In genomic region chr4:58288753-58289152, GRCm38 (mm10) we compare ENCODE assay signal across 9 mouse cellular contexts. TPM values are rescaled to one million over a fixed set of nuclear protein-coding genes. Genes with fewer than 3 reads are reported as not detected.
DNase-seq lines count a peak whose midpoint lies in the region; ATAC-seq and TF ChIP-seq lines count a peak whose summit lies in the region.
"Had no signal": no experiment of that assay in that cellular context is flagged by ENCODE, and none has a peak within 500 bp of the region (broad histone marks: within the 10 kb centered on the region; RNA-seq: fewer than 3 reads in every experiment).

No protein-coding gene starts in this region.

- no peaks in the 10 kb centered on the region for H3K9me3 ChIP-seq in embryonic facial prominence, embryonic 12.5 days
- H3K9me3 ChIP-seq in embryonic facial prominence, embryonic 10.5 days = no peaks in the 10 kb centered on the region
- no peaks in the 10 kb centered on the region for H3K9me3 ChIP-seq in limb, embryonic 14.5 days (ENCODE audit: control insufficient read depth, low read length)
- no peaks in the 10 kb centered on the region for H3K9me3 ChIP-seq in midbrain, embryonic 11.5 days (ENCODE audit: control insufficient read depth, low read length)
- no peaks in the 10 kb centered on the region for H3K9me3 ChIP-seq in midbrain, embryonic 14.5 days (ENCODE audit: control insufficient read depth, low read length)
- H3K9me3 ChIP-seq: hindbrain, embryonic 13.5 days had no signal

- WGBS in embryonic facial prominence, embryonic 12.5 days = 83% methylated on average over 5 of the region's 5 CpGs
- 86% methylated on average over 5 of the region's 5 CpGs for WGBS in embryonic facial prominence, embryonic 10.5 days
- WGBS in limb, embryonic 14.5 days = 73% methylated on average over 5 of the region's 5 CpGs
- 88% methylated on average over 5 of the region's 5 CpGs for WGBS in midbrain, embryonic 11.5 days
- WGBS in midbrain, embryonic 14.5 days = 88% methylated on average over 5 of the region's 5 CpGs

- H3K27me3 ChIP-seq in embryonic facial prominence, embryonic 12.5 days = no peaks in the 10 kb centered on the region
- no peaks in the 10 kb centered on the region for H3K27me3 ChIP-seq in embryonic facial prominence, embryonic 10.5 days (replicated peaks; ENCODE audit: low read depth, poor library complexity, severe bottlenecking)
- no peaks in the 10 kb centered on the region for H3K27me3 ChIP-seq in limb, embryonic 14.5 days (ENCODE audit: control insufficient read depth, insufficient read depth, low read length)
- H3K27me3 ChIP-seq in midbrain, embryonic 11.5 days (ENCODE audit: control insufficient read depth, insufficient read depth, low read length) = no peaks in the 10 kb centered on the region
- no peaks in the 10 kb centered on the region for H3K27me3 ChIP-seq in midbrain, embryonic 14.5 days (ENCODE audit: control insufficient read depth, insufficient read depth, low read length)
- H3K27me3 ChIP-seq: hindbrain, embryonic 13.5 days had no signal

- H3K9ac ChIP-seq in embryonic facial prominence, embryonic 12.5 days = no peak overlapping the region
- H3K9ac ChIP-seq in limb, embryonic 14.5 days (ENCODE audit: low read depth, low read length, severe bottlenecking) = no peak overlapping the region
- no peak overlapping the region for H3K9ac ChIP-seq in midbrain, embryonic 11.5 days (ENCODE audit: low read length)
- H3K9ac ChIP-seq in midbrain, embryonic 14.5 days (replicated peaks; ENCODE audit: low read length) = no peak overlapping the region
- H3K9ac ChIP-seq: hindbrain, embryonic 13.5 days had no signal

- H3K36me3 ChIP-seq in embryonic facial prominence, embryonic 12.5 days = no peaks in the 10 kb centered on the region
- H3K36me3 ChIP-seq in embryonic facial prominence, embryonic 10.5 days (replicated peaks) = no peaks in the 10 kb centered on the region
- H3K36me3 ChIP-seq in limb, embryonic 14.5 days (ENCODE audit: control insufficient read depth, insufficient read depth, low read length) = no peaks in the 10 kb centered on the region
- no peaks in the 10 kb centered on the region for H3K36me3 ChIP-seq in midbrain, embryonic 11.5 days (ENCODE audit: control insufficient read depth, insufficient read depth, low read length)
- no peaks in the 10 kb centered on the region for H3K36me3 ChIP-seq in midbrain, embryonic 14.5 days (ENCODE audit: control insufficient read depth, insufficient read depth, low read length)
- H3K36me3 ChIP-seq: hindbrain, embryonic 13.5 days had no signal

- no peak overlapping the region for H3K4me3 ChIP-seq in embryonic facial prominence, embryonic 12.5 days
- H3K4me3 ChIP-seq in embryonic facial prominence, embryonic 10.5 days = no peak overlapping the region
- H3K4me3 ChIP-seq in limb, embryonic 14.5 days (replicated peaks; ENCODE audit: low read length) = no peak overlapping the region
- H3K4me3 ChIP-seq in midbrain, embryonic 11.5 days (ENCODE audit: low read depth, low read length) = no peak overlapping the region
- H3K4me3 ChIP-seq in midbrain, embryonic 14.5 days (replicated peaks; ENCODE audit: low read depth, low read length) = no peak overlapping the region
- H3K4me3 ChIP-seq: hindbrain, embryonic 13.5 days had no signal

- H3K27ac ChIP-seq in embryonic facial prominence, embryonic 12.5 days = 0 out of 2 replicates have a peak overlapping the region, but pooled peaks have one; percentile 17
- H3K27ac ChIP-seq in embryonic facial prominence, embryonic 10.5 days (replicated peaks) = no peak overlapping the region
- no peak overlapping the region for H3K27ac ChIP-seq in limb, embryonic 14.5 days (replicated peaks; ENCODE audit: low read depth, low read length)
- H3K27ac ChIP-seq in midbrain, embryonic 11.5 days (ENCODE audit: low read depth, low read length) = no peak overlapping the region
- H3K27ac ChIP-seq in midbrain, embryonic 14.5 days (replicated peaks; ENCODE audit: low read depth, low read length) = no peak overlapping the region
- H3K27ac ChIP-seq: hindbrain, embryonic 13.5 days had no signal

- no peak for ATAC-seq in embryonic facial prominence, embryonic 12.5 days (ENCODE audit: insufficient number of reproducible peaks, insufficient read depth, low FRiP score, low TSS enrichment)
- peak; percentile 62 for ATAC-seq in limb, embryonic 14.5 days (ENCODE audit: low FRiP score, low read depth)
- ATAC-seq in midbrain, embryonic 11.5 days (ENCODE audit: low FRiP score) = no peak
- no peak for ATAC-seq in midbrain, embryonic 14.5 days (ENCODE audit: low FRiP score, low TSS enrichment)

- no peaks in the 10 kb centered on the region for H3K4me1 ChIP-seq in embryonic facial prominence, embryonic 12.5 days
- no peaks in the 10 kb centered on the region for H3K4me1 ChIP-seq in embryonic facial prominence, embryonic 10.5 days
- peaks cover 9% of the 10 kb centered on the region for H3K4me1 ChIP-seq in limb, embryonic 14.5 days (ENCODE audit: control insufficient read depth, insufficient read depth, low read length)
- H3K4me1 ChIP-seq in midbrain, embryonic 11.5 days (ENCODE audit: control insufficient read depth, insufficient read depth, low read length) = no peaks in the 10 kb centered on the region
- no peaks in the 10 kb centered on the region for H3K4me1 ChIP-seq in midbrain, embryonic 14.5 days (ENCODE audit: control insufficient read depth, insufficient read depth, low read length)
- H3K4me1 ChIP-seq: hindbrain, embryonic 13.5 days had no signal

- DNase-seq in embryonic facial prominence, embryonic 10.5 days (ENCODE audit: low spot score) = no peak
- peak; percentile 29 for DNase-seq in urinary bladder, postnatal 14 days (ENCODE audit: low spot score)
- DNase-seq in urinary bladder, postnatal 10 days (ENCODE audit: low spot score) = no peak
- DNase-seq in limb, embryonic 14.5 days (ENCODE audit: low spot score) = no peak
- no peak for DNase-seq in midbrain, embryonic 11.5 days (ENCODE audit: low spot score, missing footprints)
- DNase-seq in embryo, embryonic 10 days (ENCODE audit: low spot score) = no peak
- DNase-seq in midbrain, embryonic 14.5 days = no peak

- H3K4me2 ChIP-seq in embryonic facial prominence, embryonic 12.5 days (replicated peaks) = no peak overlapping the region
- H3K4me2 ChIP-seq in limb, embryonic 14.5 days (replicated peaks; ENCODE audit: low read depth, low read length, severe bottlenecking) = no peak overlapping the region
- no peak overlapping the region for H3K4me2 ChIP-seq in midbrain, embryonic 11.5 days
- no peak overlapping the region for H3K4me2 ChIP-seq in midbrain, embryonic 14.5 days (ENCODE audit: low read length)
- H3K4me2 ChIP-seq: hindbrain, embryonic 13.5 days had no signal

- no peak for TF ChIP-seq POLR2A in limb, embryonic 14.5 days (IDR thresholded peaks at IDR 0.05; ENCODE audit: borderline replicate concordance, extremely low read depth, insufficient read depth, insufficient read length)

RNA-seq across cellular contexts. Expression of gene Musk, which starts 3.0 kb away (rescaled TPM):
- 2.6 and 4.2 TPM in 2 replicates for polyA plus RNA-seq in embryonic facial prominence, embryonic 12.5 days (2016; fragmentation: Nextera tagmentation; extraction: Ambion mirVana)
- 0.08 and 0.22 TPM in 2 replicates for polyA plus RNA-seq in embryonic facial prominence, embryonic 10.5 days (2016; fragmentation: Nextera tagmentation; extraction: Ambion mirVana)
- 3.3 and 4.0 TPM in 2 replicates for polyA plus RNA-seq in limb, embryonic 14.5 days (2012; rRNA removed)
- 8.5 and 9.7 TPM in 2 replicates for polyA plus RNA-seq in limb, embryonic 14.5 days (2014; fragmentation: Nextera tagmentation; extraction: Ambion mirVana)
- polyA plus RNA-seq in midbrain, embryonic 11.5 days (2014; fragmentation: Nextera tagmentation; extraction: Ambion mirVana) = not detected in 2 replicates
- polyA plus RNA-seq in midbrain, embryonic 14.5 days (2014; fragmentation: Nextera tagmentation; extraction: Ambion mirVana) = not detected in 2 replicates
